ENCODE assay signal across 7 mouse cellular contexts in the genomic region with DNA sequence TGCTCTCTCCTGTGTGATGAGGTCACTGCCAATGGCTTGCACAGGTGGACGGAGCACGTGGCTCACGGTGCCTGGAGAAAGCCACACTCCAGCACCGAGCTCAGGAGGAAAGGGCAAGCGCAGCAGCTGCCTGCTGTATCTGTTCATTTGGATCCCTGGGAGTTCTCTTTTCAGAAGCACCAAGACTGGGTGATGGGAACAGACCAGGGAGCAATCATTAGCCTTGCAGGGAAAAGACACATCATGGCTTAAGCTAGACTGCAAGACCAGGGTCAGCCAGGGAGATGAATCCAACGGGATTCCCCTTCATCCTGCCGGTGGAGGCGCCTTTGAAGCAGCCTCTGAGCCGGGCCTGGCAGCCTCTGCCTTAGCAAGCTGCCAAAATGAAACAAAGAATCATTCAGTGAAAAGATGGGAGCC. TPM values are rescaled to one million over a fixed set of nuclear protein-coding genes. Genes with fewer than 3 reads are reported as not detected.
A peak's percentile ranks its signal among the peaks of the same experiment; 100 is the strongest.
DNase-seq lines count a peak whose midpoint lies in the region; ATAC-seq lines count a peak whose summit lies in the region.

No protein-coding gene starts in this region.

- H3K27ac ChIP-seq in hindbrain, embryonic 13.5 days, result peak overlapping the region; percentile 59

- ATAC-seq in hindbrain, embryonic 13.5 days (ENCODE audit: low FRiP score), result peak; percentile 58

- H3K4me3 ChIP-seq in hindbrain, embryonic 13.5 days, result no peak overlapping the region

- no peaks in the 10 kb centered on the region for H3K27me3 ChIP-seq in hindbrain, embryonic 13.5 days

- H3K9me3 ChIP-seq in hindbrain, embryonic 13.5 days, result no peaks in the 10 kb centered on the region

- WGBS in hindbrain, embryonic 13.5 days, result 24% methylated on average over 9 of the region's 9 CpGs

- H3K36me3 ChIP-seq in hindbrain, embryonic 13.5 days, result no peaks in the 10 kb centered on the region

- no peak overlapping the region for H3K4me2 ChIP-seq in hindbrain, embryonic 13.5 days

- H3K4me1 ChIP-seq in hindbrain, embryonic 13.5 days (replicated peaks), result peaks cover 22% of the 10 kb centered on the region

- H3K9ac ChIP-seq in hindbrain, embryonic 13.5 days, result 0 out of 2 replicates have a peak overlapping the region, but pooled peaks have one; percentile 14

- DNase-seq in ovary, postnatal 36 days (ENCODE audit: low spot score), result peak; percentile 34
- DNase-seq in ovary, postnatal 14 days (ENCODE audit: low spot score), result no peak
- peak; percentile 67 for DNase-seq in embryo, embryonic 11 days
- peak; percentile 35 for DNase-seq in lung, postnatal 14 days
- peak; percentile 73 for DNase-seq in testis, postnatal 10 days (ENCODE audit: low spot score)
- no peak for DNase-seq in natural killer cell, adult 2 months (ENCODE audit: low spot score in 2 of 2)

RNA-seq across cellular contexts. Expression of a gene that starts 7.3 kb away (rescaled TPM):
- polyA plus RNA-seq in hindbrain, embryonic 13.5 days (2015; fragmentation: Nextera tagmentation; extraction: Ambion mirVana), result 0.27 TPM in 2 replicates

RNA-seq across cellular contexts. Expression of a gene that starts 23.5 kb away (rescaled TPM):
- not detected in 2 replicates for polyA plus RNA-seq in hindbrain, embryonic 13.5 days (2015; fragmentation: Nextera tagmentation; extraction: Ambion mirVana)

Comparison
In these comparisons a context has a peak if more than half of its experiments do, and no peak if none do; other contexts are left out.
1. DNase-seq: peak in ovary, postnatal 36 days (single experiment), embryo, embryonic 11 days (single experiment), lung, postnatal 14 days (single experiment) and testis, postnatal 10 days (single experiment); none in ovary, postnatal 14 days (single experiment) and natural killer cell, adult 2 months (0 of 2).